Mouse (Mus musculus) heart, postnatal 0 days (tissue): ENCODE measurements around the gene Gtpbp2. TPM values are rescaled to one million over a fixed set of nuclear protein-coding genes. Genes with fewer than 3 reads are reported as not detected.

Experiments
- ATAC-seq: fragments of 200-750 bp; cut with Nextera tagmentation; 2 replicates; pipeline ENCODE4 v1.8.0; 2017; ENCODE audit warnings: low read depth, moderate number of reproducible peaks, moderate library complexity; ENCODE audit not compliant: insufficient read depth
- DNase-seq: peaks from one replicate; pipeline ENCODE4 v3.0.0-alpha.2; 2016; ENCODE audit warnings: low spot score
- H3K27ac ChIP-seq: fragments of 300-500 bp; sonication (generic); 2 replicates; pipeline ENCODE4 v1.5.1; 2014; ENCODE audit warnings: low read depth, mild to moderate bottlenecking
- H3K27me3 ChIP-seq: fragments of 300-500 bp; sonication (generic); 2 replicates; pipeline ENCODE4 v1.6.1; 2014; ENCODE audit warnings: low read length, mixed read lengths; ENCODE audit not compliant: control insufficient read depth, insufficient read depth
- H3K36me3 ChIP-seq: fragments of 300-500 bp; sonication (generic); replicated peaks from 2 replicates; pipeline ENCODE4 v1.6.1; 2014; ENCODE audit warnings: low read length, mixed read lengths; ENCODE audit not compliant: control insufficient read depth, insufficient read depth
- H3K4me1 ChIP-seq: fragments of 300-500 bp; sonication (generic); 2 replicates; pipeline ENCODE4 v1.6.1; 2014; ENCODE audit warnings: antibody characterized with exemption; ENCODE audit not compliant: control insufficient read depth, insufficient read depth
- H3K4me2 ChIP-seq: fragments of 300-500 bp; sonication (generic); 2 replicates; pipeline ENCODE4 v1.6.1; 2014; ENCODE audit warnings: low read depth, mild to moderate bottlenecking, low read length, moderate library complexity
- H3K4me3 ChIP-seq: fragments of 300-500 bp; sonication (generic); 2 replicates; pipeline ENCODE4 v1.5.1; 2014; ENCODE audit warnings: low read depth, low read length
- H3K9ac ChIP-seq: fragments of 300-500 bp; sonication (generic); replicated peaks from 2 replicates; pipeline ENCODE4 v1.6.1; 2014; ENCODE audit warnings: low read depth, low read length, mixed read lengths
- H3K9me3 ChIP-seq: fragments of 300-500 bp; sonication (generic); replicated peaks from 2 replicates; pipeline ENCODE4 v1.6.1; 2016; ENCODE audit warnings: low read length; ENCODE audit not compliant: control insufficient read depth
- CTCF ChIP-seq: IDR thresholded peaks from 2 replicates; pipeline ENCODE4 v1.5.1; 2016; ENCODE audit warnings: antibody characterized with exemption, control low read depth, low read depth
- EP300 ChIP-seq: IDR thresholded peaks from 2 replicates; pipeline ENCODE4 v1.6.1; 2016; ENCODE audit warnings: antibody characterized with exemption, low read depth
- WGBS: fragments of 180-500 bp; shearing (Covaris S2); extraction: QIAGEN DNeasy Blood & Tissue Kit; methylation state at CpG from one replicate; pipeline ENCODE4 v1.1.7; 2014; 5-methylcytosine and 5-hydroxymethylcytosine counted together
- polyA plus RNA-seq: library from polyadenylated mRNA; unstranded; fragments of >200 nt; fragmentation: Nextera tagmentation; extraction: Ambion mirVana; gene quantifications from 2 replicates; pipeline ENCODE4 v1.2.1, GENCODE M21; 2015
- total RNA-seq: library from RNA; depleted of rRNA; stranded (reverse); fragments of >200 nt; gene quantifications from 2 replicates; pipeline ENCODE4 v1.2.3, GENCODE M21; 2014; ENCODE audit warnings: low replicate concordance; rRNA removed

Gtpbp2 gene
- total and polyA plus RNA-seq, 2 experiments from 2014 or later, result 25.8 to 99.0 TPM

- peaks cover 41% of the 10 kb centered on the region for H3K36me3 ChIP-seq
Measured at GRCm38 (mm10) chr17:46202421-46203071, 41.7 kb downstream of the Gtpbp2 start, which contains the start of the genes Polh and Xpo5. Gene Polh (minus strand): TSS chr17:46202645. Gene Xpo5 (plus strand): TSS chr17:46202782.

GRCm38 (mm10) chr17:46203078-46203477, 42.2 kb downstream of the Gtpbp2 start:
- Histone ChIP-seq H3K27ac (peak overlapping the region; percentile 79), H3K27me3 (no peaks in the 10 kb centered on the region), H3K4me2 (peak overlapping the region; percentile 90), H3K4me1 (peaks cover 19% of the 10 kb centered on the region), H3K4me3 (peak overlapping the region; percentile 89), H3K36me3 (peaks cover 41% of the 10 kb centered on the region), H3K9me3 (no peaks in the 10 kb centered on the region), H3K9ac (peak overlapping the region; percentile 88)
- no peak for TF ChIP-seq EP300
- DNase-seq (peak; percentile 39), ATAC-seq (peak; percentile 36)
- WGBS, result under 1% methylated on average over 19 of the region's 20 CpGs

More at GRCm38 (mm10) chr17:46202421-46203071, 41.7 kb downstream of the Gtpbp2 start, which contains the start of the genes Polh and Xpo5:
- Histone ChIP-seq H3K4me1 (peaks cover 19% of the 10 kb centered on the region), H3K4me3 (peak within 1 kb of the TSS; percentile 89), H3K27ac (peak within 1 kb of the TSS; percentile 79), H3K27me3 (no peaks in the 10 kb centered on the region), H3K4me2 (peak within 1 kb of the TSS; percentile 90), H3K9ac (peak within 1 kb of the TSS; percentile 88), H3K9me3 (no peaks in the 10 kb centered on the region)
- peak; percentile 94 for DNase-seq
- under 1% methylated on average over 66 of the region's 66 CpGs for WGBS
- ATAC-seq, result peak; percentile 95
- no peak for TF ChIP-seq CTCF
- no peak for TF ChIP-seq EP300

- H3K9ac ChIP-seq, result no peak overlapping the region
- ATAC-seq, result no peak
- H3K4me2 ChIP-seq, result no peak overlapping the region
Measured at GRCm38 (mm10) chr17:46206676-46207075, 45.8 kb downstream of the Gtpbp2 start.

GRCm38 (mm10) chr17:46210550-46210949, 49.7 kb downstream of the Gtpbp2 start:
- 95% methylated on average over 3 of the region's 3 CpGs for WGBS
- no peaks in the 10 kb centered on the region for H3K27me3 ChIP-seq
- no peaks in the 10 kb centered on the region for H3K9me3 ChIP-seq
- ATAC-seq (no peak), DNase-seq (no peak)
- H3K4me1 ChIP-seq, result no peaks in the 10 kb centered on the region
- H3K4me2 ChIP-seq, result no peak overlapping the region
- H3K36me3 ChIP-seq, result peaks cover 87% of the 10 kb centered on the region
- H3K9ac ChIP-seq, result no peak overlapping the region
- TF ChIP-seq CTCF (no peak), EP300 (no peak)
- no peak overlapping the region for H3K27ac ChIP-seq
- no peak overlapping the region for H3K4me3 ChIP-seq

More at GRCm38 (mm10) chr17:46206676-46207075, 45.8 kb downstream of the Gtpbp2 start:
- H3K9me3 ChIP-seq, result no peaks in the 10 kb centered on the region
- H3K27me3 ChIP-seq, result no peaks in the 10 kb centered on the region
- H3K36me3 ChIP-seq, result peaks cover 56% of the 10 kb centered on the region
- DNase-seq, result no peak
- peaks cover 11% of the 10 kb centered on the region for H3K4me1 ChIP-seq
- no peak for TF ChIP-seq CTCF
- no peak for TF ChIP-seq EP300
- no peak overlapping the region for H3K27ac ChIP-seq
- H3K4me3 ChIP-seq, result no peak overlapping the region

Other genes starting within 250 kb of the Gtpbp2 start
- 122 and 224 TPM in 2 replicates for gene Vegfa, start 128.7 kb upstream of the Gtpbp2 start, total RNA-seq
- gene Vegfa, start 128.7 kb upstream of the Gtpbp2 start, polyA plus RNA-seq, result 5.0 and 5.2 TPM in 2 replicates
- 76.6 and 86.5 TPM in 2 replicates for gene Mrps18a, start 50.0 kb upstream of the Gtpbp2 start, total RNA-seq
- 169 and 174 TPM in 2 replicates for gene Mrps18a, start 50.0 kb upstream of the Gtpbp2 start, polyA plus RNA-seq
- 0.27 and 4.5 TPM in 2 replicates for gene Rsph9, start 16.8 kb upstream of the Gtpbp2 start, total RNA-seq
- 4.2 and 4.7 TPM in 2 replicates for gene Rsph9, start 16.8 kb upstream of the Gtpbp2 start, polyA plus RNA-seq
- 19.1 and 26.9 TPM in 2 replicates for gene Mad2l1bp, start 7.5 kb upstream of the Gtpbp2 start, total RNA-seq
- 32.5 and 32.6 TPM in 2 replicates for gene Mad2l1bp, start 7.5 kb upstream of the Gtpbp2 start, polyA plus RNA-seq
- 11.0 and 13.0 TPM in 2 replicates for gene Polh, start 41.6 kb downstream of the Gtpbp2 start, total RNA-seq
- gene Polh, start 41.6 kb downstream of the Gtpbp2 start, polyA plus RNA-seq, result 7.8 and 7.9 TPM in 2 replicates
- gene Xpo5, start 41.8 kb downstream of the Gtpbp2 start, total RNA-seq, result 22.6 and 28.9 TPM in 2 replicates
- 9.9 and 11.7 TPM in 2 replicates for gene Xpo5, start 41.8 kb downstream of the Gtpbp2 start, polyA plus RNA-seq
- gene Polr1c, start 87.0 kb downstream of the Gtpbp2 start, total RNA-seq, result 35.7 and 38.3 TPM in 2 replicates
- gene Polr1c, start 87.0 kb downstream of the Gtpbp2 start, polyA plus RNA-seq, result 27.2 TPM in 2 replicates
- gene Yipf3, start 87.0 kb downstream of the Gtpbp2 start, total RNA-seq, result 16.0 and 21.3 TPM in 2 replicates
- 68.5 and 78.4 TPM in 2 replicates for gene Yipf3, start 87.0 kb downstream of the Gtpbp2 start, polyA plus RNA-seq
- gene Lrrc73, start 92.5 kb downstream of the Gtpbp2 start, total RNA-seq, result 1.3 and 1.5 TPM in 2 replicates
- 0.26 and 0.45 TPM in 2 replicates for gene Lrrc73, start 92.5 kb downstream of the Gtpbp2 start, polyA plus RNA-seq
- gene Tjap1, start 122.0 kb downstream of the Gtpbp2 start, total RNA-seq, result 30.1 and 31.9 TPM in 2 replicates
- 20.1 and 22.6 TPM in 2 replicates for gene Tjap1, start 122.0 kb downstream of the Gtpbp2 start, polyA plus RNA-seq
- gene Dlk2, start 136.4 kb downstream of the Gtpbp2 start, total RNA-seq, result 1.7 TPM in 1 of 2 replicates, not detected in the other
- 0.16 and 0.43 TPM in 2 replicates for gene Dlk2, start 136.4 kb downstream of the Gtpbp2 start, polyA plus RNA-seq
- gene Abcc10, start 167.3 kb downstream of the Gtpbp2 start, total RNA-seq, result 5.8 and 6.8 TPM in 2 replicates
- 3.6 and 4.1 TPM in 2 replicates for gene Abcc10, start 167.3 kb downstream of the Gtpbp2 start, polyA plus RNA-seq
- gene Zfp318, start 222.7 kb downstream of the Gtpbp2 start, total RNA-seq, result 5.3 and 18.1 TPM in 2 replicates
- gene Zfp318, start 222.7 kb downstream of the Gtpbp2 start, polyA plus RNA-seq, result 4.2 and 4.4 TPM in 2 replicates